Mouse (Mus musculus): ENCODE results near the gene Zar1l.

DNA sequence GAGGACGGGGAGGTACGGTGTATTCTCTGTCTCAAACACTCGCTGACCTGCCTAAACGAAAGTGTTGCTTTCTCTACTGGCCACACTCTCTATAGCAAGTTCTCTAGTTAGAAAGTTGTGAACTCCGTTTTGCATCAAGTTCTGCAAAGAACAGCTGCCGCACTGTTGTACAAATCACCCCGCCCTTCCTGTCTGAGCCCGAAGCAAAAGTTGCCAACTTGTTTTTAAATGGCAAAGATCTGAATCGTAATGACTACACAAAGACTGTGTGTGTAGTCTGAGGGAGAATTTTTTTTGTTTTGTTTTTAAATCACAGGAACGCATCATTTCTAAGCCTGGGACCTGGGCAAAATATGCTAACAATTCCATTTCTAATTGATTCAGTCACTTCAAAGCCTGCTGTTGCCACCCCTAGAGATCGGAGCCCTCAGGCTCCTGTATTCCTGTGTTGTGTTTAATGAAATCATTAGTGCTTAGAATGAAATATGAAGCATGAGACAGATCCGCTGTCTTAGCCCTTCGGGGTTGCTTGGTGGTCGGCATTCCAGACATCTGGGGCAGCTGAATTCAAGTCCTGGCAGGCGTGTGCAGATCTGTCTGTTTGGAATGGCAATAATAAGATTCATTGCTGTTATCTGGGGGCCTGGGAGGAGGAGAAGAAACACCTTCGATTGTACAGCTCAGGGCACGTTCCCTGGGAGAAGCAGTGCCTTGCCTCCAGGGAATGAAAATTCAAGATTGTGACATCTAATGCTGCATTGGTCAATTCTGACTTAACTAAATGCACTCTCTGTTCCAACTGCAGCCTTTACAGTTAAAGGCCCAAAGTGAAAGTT is 59.8 kb downstream of the Zar1l start:
- TF ChIP-seq POLR2A (IDR thresholded peaks at IDR 0.05; ENCODE audit: low read depth, low read length), result no peak
- no peak for TF ChIP-seq CTCF (IDR thresholded peaks at IDR 0.05; ENCODE audit: extremely low read depth, insufficient read length, insufficient replicate concordance, low read depth, low read length)

All from small intestine, adult 2 months (tissue).